ENCODE assay signal across 8 mouse cellular contexts in the genomic region with DNA sequence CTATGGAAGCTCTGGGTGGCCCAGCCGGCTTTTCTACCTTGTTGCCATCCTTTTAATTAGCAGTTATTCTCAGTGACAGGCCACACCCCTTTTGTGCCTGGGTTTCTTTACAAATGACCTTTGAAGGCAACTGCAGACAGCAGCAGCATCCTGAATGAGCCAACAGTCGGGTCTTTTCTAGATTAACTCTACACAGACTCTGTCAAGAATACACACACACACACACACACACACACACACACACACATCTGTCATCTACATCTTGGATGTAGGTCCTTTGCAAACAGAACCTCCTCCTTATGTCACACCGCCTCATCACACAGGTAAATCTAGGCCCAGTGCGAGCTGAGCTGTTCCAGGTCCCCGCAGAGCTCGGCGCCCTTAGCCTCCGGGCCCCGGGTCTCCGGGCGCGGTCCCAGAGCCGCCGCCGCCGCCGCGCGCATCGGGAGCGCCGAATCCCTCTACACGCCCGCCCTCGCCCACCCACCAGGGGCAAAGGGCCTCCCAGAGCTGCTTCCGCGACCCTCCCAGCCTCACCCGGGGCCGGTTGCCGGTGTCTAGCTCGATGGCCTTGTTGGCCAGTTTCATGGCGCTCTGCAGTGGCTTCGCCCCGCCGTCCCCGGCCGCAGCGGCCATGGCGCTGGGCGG. TPM values are rescaled to one million over a fixed set of nuclear protein-coding genes. Genes with fewer than 3 reads are reported as not detected.
DNase-seq lines count a peak whose midpoint lies in the region; ATAC-seq and TF ChIP-seq lines count a peak whose summit lies in the region.

No protein-coding gene starts in this region.

- H3K4me3 ChIP-seq in intestine, postnatal 0 days (ENCODE audit: low read depth, low read length): peak overlapping the region; percentile 71
- peak overlapping the region; percentile 99 for H3K4me3 ChIP-seq in midbrain, embryonic 13.5 days (replicated peaks)

- H3K36me3 ChIP-seq in intestine, postnatal 0 days (ENCODE audit: control insufficient read depth, insufficient read depth): peaks cover 42% of the 10 kb centered on the region
- peaks cover 62% of the 10 kb centered on the region for H3K36me3 ChIP-seq in midbrain, embryonic 13.5 days

- peak overlapping the region; percentile 82 for H3K27ac ChIP-seq in intestine, postnatal 0 days (ENCODE audit: low read depth, low read length)
- peak overlapping the region; percentile 89 for H3K27ac ChIP-seq in midbrain, embryonic 13.5 days

- no peak for DNase-seq in frontal cortex, postnatal 14 days (ENCODE audit: low spot score in 2 of 2)
- peak; percentile 65 for DNase-seq in 416B (ENCODE audit: low read depth)
- DNase-seq in embryo, embryonic 10.5 days (ENCODE audit: low spot score): peak; percentile 43
- DNase-seq in left cerebral cortex, postnatal 4 days: no peak

- intact Hi-C loops in left cerebral cortex, postnatal 4 days (cut with DNase I): no loop called here

- H3K4me2 ChIP-seq in intestine, postnatal 0 days (replicated peaks; ENCODE audit: low read depth): peak overlapping the region; percentile 96
- H3K4me2 ChIP-seq in midbrain, embryonic 13.5 days (replicated peaks): peak overlapping the region; percentile 99

- WGBS in intestine, postnatal 0 days: under 1% methylated on average over 38 of the region's 40 CpGs
- 1% methylated on average over 40 of the region's 40 CpGs for WGBS in midbrain, embryonic 13.5 days

- H3K4me1 ChIP-seq in intestine, postnatal 0 days (replicated peaks; ENCODE audit: control insufficient read depth, insufficient read depth, low read length): 0 out of 2 replicates have a peak, but pooled peaks cover 2% of the 10 kb centered on the region
- H3K4me1 ChIP-seq in midbrain, embryonic 13.5 days (replicated peaks): peaks cover 36% of the 10 kb centered on the region

- TF ChIP-seq CTCF in intestine, postnatal 0 days (IDR thresholded peaks at IDR 0.05; ENCODE audit: low read depth): no peak

- no peaks in the 10 kb centered on the region for H3K27me3 ChIP-seq in intestine, postnatal 0 days (replicated peaks; ENCODE audit: control insufficient read depth, insufficient read depth, low read length)
- H3K27me3 ChIP-seq in midbrain, embryonic 13.5 days: no peaks in the 10 kb centered on the region

- ATAC-seq in frontal cortex, adult (ENCODE audit: low TSS enrichment): 0 out of 2 replicates have a peak, but pooled peaks have one; percentile 12
- peak; percentile 26 for ATAC-seq in intestine, postnatal 0 days
- peak; percentile 65 for ATAC-seq in midbrain, embryonic 13.5 days
- ATAC-seq in cerebellum, adult (ENCODE audit: insufficient number of reproducible peaks, low FRiP score, low TSS enrichment): no peak; the same call in 1 of the 2 replicates

- peak overlapping the region; percentile 91 for H3K9ac ChIP-seq in intestine, postnatal 0 days (ENCODE audit: low read depth, low read length)
- peak overlapping the region; percentile 96 for H3K9ac ChIP-seq in midbrain, embryonic 13.5 days (replicated peaks)

- H3K9me3 ChIP-seq in intestine, postnatal 0 days (ENCODE audit: control insufficient read depth): no peaks in the 10 kb centered on the region
- no peaks in the 10 kb centered on the region for H3K9me3 ChIP-seq in midbrain, embryonic 13.5 days

RNA-seq across cellular contexts. Expression of gene Zfp276, which starts 0.4 kb away (rescaled TPM):
- 7.2 and 7.4 TPM in 2 replicates for polyA plus RNA-seq in intestine, postnatal 0 days (2015; fragmentation: Nextera tagmentation; extraction: Ambion mirVana)
- polyA plus RNA-seq in midbrain, embryonic 13.5 days (2015; fragmentation: Nextera tagmentation; extraction: Ambion mirVana): 23.6 and 26.3 TPM in 2 replicates
- 10 to 100 TPM; 32.0 to 34.1 TPM for total RNA-seq in left cerebral cortex, postnatal 4 days (2021)

RNA-seq across cellular contexts. Expression of gene Vps9d1, which starts 0.6 kb away (rescaled TPM):
- polyA plus RNA-seq in intestine, postnatal 0 days (2015; fragmentation: Nextera tagmentation; extraction: Ambion mirVana): 7.1 and 8.3 TPM in 2 replicates
- polyA plus RNA-seq in midbrain, embryonic 13.5 days (2015; fragmentation: Nextera tagmentation; extraction: Ambion mirVana): 51.5 and 53.4 TPM in 2 replicates
- total RNA-seq in left cerebral cortex, postnatal 4 days (2021): 10 to 100 TPM; 69.1 to 74.6 TPM

RNA-seq across cellular contexts. Expression of gene Spata2l, which starts 17.5 kb away (rescaled TPM):
- polyA plus RNA-seq in intestine, postnatal 0 days (2015; fragmentation: Nextera tagmentation; extraction: Ambion mirVana): 5.0 TPM in 2 replicates
- 2.7 and 2.8 TPM in 2 replicates for polyA plus RNA-seq in midbrain, embryonic 13.5 days (2015; fragmentation: Nextera tagmentation; extraction: Ambion mirVana)
- 10 to 100 TPM; 22.6 to 28.6 TPM for total RNA-seq in left cerebral cortex, postnatal 4 days (2021)

RNA-seq across cellular contexts. Expression of gene Cdk10, which starts 28.9 kb away (rescaled TPM):
- polyA plus RNA-seq in intestine, postnatal 0 days (2015; fragmentation: Nextera tagmentation; extraction: Ambion mirVana): 11.8 and 14.0 TPM in 2 replicates
- polyA plus RNA-seq in midbrain, embryonic 13.5 days (2015; fragmentation: Nextera tagmentation; extraction: Ambion mirVana): 48.3 and 48.7 TPM in 2 replicates
- total RNA-seq in left cerebral cortex, postnatal 4 days (2021): 10 to 100 TPM; 84.6 to 91.6 TPM

RNA-seq across cellular contexts. Expression of gene Spata33, which starts 40.9 kb away (rescaled TPM):
- 0.55 and 1.2 TPM in 2 replicates for polyA plus RNA-seq in intestine, postnatal 0 days (2015; fragmentation: Nextera tagmentation; extraction: Ambion mirVana)
- polyA plus RNA-seq in midbrain, embryonic 13.5 days (2015; fragmentation: Nextera tagmentation; extraction: Ambion mirVana): 6.5 and 7.2 TPM in 2 replicates
- 1 to 10 TPM; 7.3 to 8.9 TPM for total RNA-seq in left cerebral cortex, postnatal 4 days (2021)

Comparison
In these comparisons a context has a peak if more than half of its experiments do, and no peak if none do; other contexts are left out.
1. DNase-seq: peak in 416B (single experiment) and embryo, embryonic 10.5 days (single experiment); none in frontal cortex, postnatal 14 days (0 of 2) and left cerebral cortex, postnatal 4 days (single experiment).